Mouse (Mus musculus) intestine, postnatal 0 days (tissue): ENCODE data around the gene Npnt. TPM values are rescaled to one million over a fixed set of nuclear protein-coding genes. Genes with fewer than 3 reads are reported as not detected.

Source experiments
- ATAC-seq: fragments of 200-750 bp; cut with Nextera tagmentation; 2 replicates; pipeline ENCODE4 v1.8.0; 2017; ENCODE audit warnings: mild to moderate bottlenecking, moderate TSS enrichment, moderate library complexity
- H3K27ac ChIP-seq: fragments of 300-500 bp; sonication (generic); 2 replicates; pipeline ENCODE4 v1.5.1; 2014; ENCODE audit warnings: mild to moderate bottlenecking, low read depth, low read length, moderate library complexity
- H3K27me3 ChIP-seq: fragments of 300-500 bp; sonication (generic); replicated peaks from 2 replicates; pipeline ENCODE4 v1.6.1; 2014; ENCODE audit warnings: low read length, mixed read lengths; ENCODE audit not compliant: control insufficient read depth, insufficient read depth
- H3K36me3 ChIP-seq: fragments of 300-500 bp; sonication (generic); 2 replicates; pipeline ENCODE4 v1.6.1; 2014; ENCODE audit warnings: mild to moderate bottlenecking, moderate library complexity; ENCODE audit not compliant: control insufficient read depth, insufficient read depth
- H3K4me1 ChIP-seq: fragments of 300-500 bp; sonication (generic); replicated peaks from 2 replicates; pipeline ENCODE4 v1.6.1; 2014; ENCODE audit warnings: antibody characterized with exemption, low read length, mixed read lengths; ENCODE audit not compliant: control insufficient read depth, insufficient read depth
- H3K4me2 ChIP-seq: fragments of 300-500 bp; sonication (generic); replicated peaks from 2 replicates; pipeline ENCODE4 v1.6.1; 2014; ENCODE audit warnings: low read depth, mild to moderate bottlenecking, moderate library complexity
- H3K4me3 ChIP-seq: fragments of 300-500 bp; sonication (generic); 2 replicates; pipeline ENCODE4 v1.5.1; 2014; ENCODE audit warnings: low read depth, low read length
- H3K9ac ChIP-seq: fragments of 300-500 bp; sonication (generic); 2 replicates; pipeline ENCODE4 v1.6.1; 2014; ENCODE audit warnings: mild to moderate bottlenecking, low read depth, low read length
- H3K9me3 ChIP-seq: fragments of 300-500 bp; sonication (generic); 2 replicates; pipeline ENCODE4 v1.6.1; 2016; ENCODE audit warnings: mixed run types; ENCODE audit not compliant: control insufficient read depth
- CTCF ChIP-seq: sonication (generic); IDR thresholded peaks from 2 replicates; pipeline ENCODE4 v1.5.1; 2016; ENCODE audit warnings: low read depth, mild to moderate bottlenecking, control low read depth, antibody characterized with exemption, moderate library complexity
- WGBS: fragments of 180-500 bp; shearing (Covaris S2); extraction: QIAGEN DNeasy Blood & Tissue Kit; methylation state at CpG from one replicate; pipeline ENCODE4 v1.1.7; 2014; 5-methylcytosine and 5-hydroxymethylcytosine counted together
- polyA plus RNA-seq: library from polyadenylated mRNA; unstranded; fragments of >200 nt; fragmentation: Nextera tagmentation; extraction: Ambion mirVana; gene quantifications from 2 replicates; pipeline ENCODE4 v1.2.1, GENCODE M21; 2015

Gene Npnt
- polyA plus RNA-seq, 1 experiment from 2014 or later, result 38.7 TPM

- WGBS, result 73% methylated on average over 6 of the region's 6 CpGs
- Histone ChIP-seq H3K9ac (no peak overlapping the region), H3K27me3 (no peaks in the 10 kb centered on the region), H3K27ac (no peak overlapping the region), H3K36me3 (no peaks in the 10 kb centered on the region), H3K4me1 (no peaks in the 10 kb centered on the region), H3K9me3 (no peaks in the 10 kb centered on the region), H3K4me2 (no peak overlapping the region), H3K4me3 (no peak overlapping the region)
- TF ChIP-seq CTCF, result no peak
- no peak for ATAC-seq
Measured at GRCm38 (mm10) chr3:132902206-132902605, 47.9 kb downstream of the Npnt start.

- TF ChIP-seq CTCF, result no peak
- no peaks in the 10 kb centered on the region for H3K9me3 ChIP-seq
- H3K27me3 ChIP-seq, result no peaks in the 10 kb centered on the region
- H3K27ac ChIP-seq, result no peak overlapping the region
- no peaks in the 10 kb centered on the region for H3K36me3 ChIP-seq
- H3K9ac ChIP-seq, result no peak overlapping the region
- 72% methylated on average over 4 of the region's 4 CpGs for whole genome bisulfite sequencing
- ATAC-seq, result no peak
- no peak overlapping the region for H3K4me2 ChIP-seq
- H3K4me3 ChIP-seq, result no peak overlapping the region
- H3K4me1 ChIP-seq, result no peaks in the 10 kb centered on the region
Measured at GRCm38 (mm10) chr3:132897891-132898290, 52.2 kb downstream of the Npnt start.

GRCm38 (mm10) chr3:132897390-132897789 lies 52.7 kb downstream of the Npnt start:
- H3K4me2 ChIP-seq, result no peak overlapping the region
- no peaks in the 10 kb centered on the region for H3K36me3 ChIP-seq
- 86% methylated on average over 5 of the region's 5 CpGs for WGBS

GRCm38 (mm10) chr3:132894086-132894485 lies 56.0 kb downstream of the Npnt start:
- no peaks in the 10 kb centered on the region for H3K36me3 ChIP-seq
- H3K9ac ChIP-seq, result no peak overlapping the region
- no peak for ATAC-seq
- WGBS, result 89% methylated on average over 7 of the region's 7 CpGs
- no peaks in the 10 kb centered on the region for H3K4me1 ChIP-seq
- H3K27ac ChIP-seq, result no peak overlapping the region
- no peak overlapping the region for H3K4me2 ChIP-seq
- no peak overlapping the region for H3K4me3 ChIP-seq
- H3K27me3 ChIP-seq, result no peaks in the 10 kb centered on the region
- TF ChIP-seq CTCF, result no peak
- H3K9me3 ChIP-seq, result no peaks in the 10 kb centered on the region

More at GRCm38 (mm10) chr3:132897390-132897789, 52.7 kb downstream of the Npnt start:
- H3K9me3 ChIP-seq, result no peaks in the 10 kb centered on the region
- H3K4me3 ChIP-seq, result no peak overlapping the region
- H3K27ac ChIP-seq, result no peak overlapping the region
- ATAC-seq, result no peak
- TF ChIP-seq CTCF, result no peak
- no peaks in the 10 kb centered on the region for H3K27me3 ChIP-seq
- no peak overlapping the region for H3K9ac ChIP-seq
- H3K4me1 ChIP-seq, result no peaks in the 10 kb centered on the region

- TF ChIP-seq CTCF, result no peak
- Histone ChIP-seq H3K27me3 (no peaks in the 10 kb centered on the region), H3K9ac (no peak overlapping the region), H3K9me3 (no peaks in the 10 kb centered on the region), H3K4me1 (no peaks in the 10 kb centered on the region), H3K27ac (no peak overlapping the region), H3K36me3 (no peaks in the 10 kb centered on the region), H3K4me2 (no peak overlapping the region), H3K4me3 (no peak overlapping the region)
- ATAC-seq, result no peak
- 82% methylated on average over 3 of the region's 3 CpGs for WGBS
Measured at GRCm38 (mm10) chr3:132893676-132894075, 56.4 kb downstream of the Npnt start.

GRCm38 (mm10) chr3:132893044-132893443 lies 57.0 kb downstream of the Npnt start:
- Histone ChIP-seq H3K9ac (no peak overlapping the region), H3K36me3 (no peaks in the 10 kb centered on the region), H3K27ac (no peak overlapping the region), H3K4me3 (no peak overlapping the region), H3K4me1 (no peaks in the 10 kb centered on the region), H3K9me3 (no peaks in the 10 kb centered on the region), H3K27me3 (no peaks in the 10 kb centered on the region), H3K4me2 (no peak overlapping the region)
- WGBS, result 90% methylated on average over 7 of the region's 7 CpGs
- no peak for ATAC-seq
- TF ChIP-seq CTCF, result no peak; the same call in 1 of the 2 replicates

GRCm38 (mm10) chr3:132892481-132892880 lies 57.6 kb downstream of the Npnt start:
- Histone ChIP-seq H3K4me1 (no peaks in the 10 kb centered on the region), H3K4me3 (no peak overlapping the region), H3K9ac (no peak overlapping the region), H3K36me3 (no peaks in the 10 kb centered on the region), H3K27ac (no peak overlapping the region), H3K9me3 (no peaks in the 10 kb centered on the region), H3K4me2 (no peak overlapping the region), H3K27me3 (no peaks in the 10 kb centered on the region)
- WGBS, result 94% methylated on average over 7 of the region's 7 CpGs
- no peak for ATAC-seq
- no peak for TF ChIP-seq CTCF
